Mouse (Mus musculus) neutrophil, adult 5-6 weeks (primary cell): ENCODE data around the gene Bax. TPM values are rescaled to one million over a fixed set of nuclear protein-coding genes. Genes with fewer than 3 reads are reported as not detected.

Experiments used
- ATAC-seq: fragments of 151-379, 151-347 bp; 2 replicates; pipeline ENCODE4 v1.8.0; 2017; ENCODE audit warnings: mild to moderate bottlenecking, moderate TSS enrichment; ENCODE audit not compliant: insufficient number of reproducible peaks, poor library complexity, low FRiP score, severe bottlenecking; ENCODE audit errors: extremely low read depth
- total RNA-seq: library from RNA; stranded (forward); fragments of 200-1000 nt; gene quantifications from 2 replicates; pipeline ENCODE4 v1.2.3, GENCODE M21; 2017

Bax gene
- total RNA-seq, 1 experiment from 2014 or later: 31.1 TPM

- ATAC-seq: peak; percentile 86
These were observed 32.3 kb downstream of the Bax start, which contains the start of gene Gys1 for GRCm38 (mm10) chr7:45434203-45435015. Gene Gys1, plus strand, starts transcription at chr7:45434844.

GRCm38 (mm10) chr7:45433835-45434202, 32.9 kb downstream of the Bax start:
- no peak for ATAC-seq

GRCm38 (mm10) chr7:45426556-45426955, 40.1 kb downstream of the Bax start:
- ATAC-seq: no peak

DNA sequence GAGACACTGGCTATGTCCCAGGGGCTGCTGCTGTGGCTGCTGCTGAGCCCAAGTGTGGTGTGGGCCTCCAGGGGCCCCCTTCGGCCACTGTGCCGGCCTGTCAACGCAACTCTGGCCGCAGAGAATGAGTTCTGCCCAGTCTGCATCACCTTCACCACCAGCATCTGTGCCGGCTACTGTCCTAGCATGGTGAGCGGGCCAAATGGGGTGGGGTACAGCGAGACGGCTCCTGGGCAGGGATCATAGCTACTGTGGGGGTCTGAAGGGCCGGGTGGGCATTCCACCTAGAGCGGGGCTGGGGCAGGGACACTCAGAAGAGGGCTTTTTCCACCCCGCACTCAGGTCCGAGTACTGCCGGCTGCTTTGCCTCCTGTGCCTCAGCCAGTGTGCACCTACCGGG, 45.5 kb downstream of the Bax start:
- no peak for ATAC-seq

DNA sequence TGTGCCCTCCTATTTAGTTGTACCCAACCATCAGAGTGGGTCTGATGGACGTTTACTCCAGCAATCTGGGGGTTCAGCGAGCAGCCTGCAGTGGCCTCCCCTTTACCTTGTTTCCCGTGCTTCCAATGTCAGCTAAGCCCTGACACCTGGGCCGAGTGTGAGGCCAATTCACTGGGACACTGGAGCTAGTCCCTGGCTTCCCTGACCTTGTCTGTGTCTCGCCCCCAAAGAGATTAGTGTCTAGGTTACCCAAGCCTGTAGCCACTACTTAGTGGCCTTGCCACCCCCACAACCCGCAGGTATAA, 46.1 kb downstream of the Bax start, which contains the start of gene Lhb:
Gene Lhb, plus strand, starts transcription at position 206 of the 305 bp plus-strand sequence.
- ATAC-seq: no peak

DNA sequence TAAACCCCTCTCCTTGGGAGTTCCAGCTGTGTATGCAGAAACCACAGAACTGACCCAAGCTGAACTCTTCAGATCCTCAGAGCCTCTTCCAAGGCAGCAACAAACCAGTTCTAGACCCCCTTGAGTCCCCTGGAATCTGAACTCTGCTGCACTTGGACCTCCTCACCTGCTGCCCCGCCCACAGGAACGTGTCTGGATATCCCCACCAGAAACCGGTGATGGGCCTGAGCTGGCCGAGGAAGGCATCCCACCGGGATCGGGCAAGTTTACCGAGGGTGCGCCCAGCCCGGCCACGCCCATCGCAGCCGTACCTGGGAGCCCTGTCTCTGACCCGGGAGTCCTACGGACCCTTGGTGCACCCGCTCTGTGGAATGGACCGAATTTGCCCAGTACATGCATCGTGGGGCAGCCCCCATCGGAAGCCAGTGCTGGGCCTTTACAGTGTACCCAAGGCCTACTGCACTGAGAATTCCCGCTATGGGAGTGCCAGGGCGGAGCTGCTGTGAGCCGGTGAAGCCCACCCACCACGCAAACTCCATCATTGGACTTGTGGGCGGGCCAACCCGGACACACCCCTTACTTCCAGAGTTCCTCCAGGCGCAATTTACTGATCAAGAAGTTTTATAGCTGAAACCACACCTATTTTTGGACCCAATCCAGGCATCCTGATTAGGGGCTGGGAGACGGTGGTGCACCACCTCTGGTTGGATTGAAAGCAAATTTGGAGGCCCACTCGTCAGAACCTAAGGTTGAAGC, 46.7 kb downstream of the Bax start:
- no peak for ATAC-seq

GRCm38 (mm10) chr7:45417962-45418492, 48.7 kb downstream of the Bax start:
- ATAC-seq: no peak

DNA sequence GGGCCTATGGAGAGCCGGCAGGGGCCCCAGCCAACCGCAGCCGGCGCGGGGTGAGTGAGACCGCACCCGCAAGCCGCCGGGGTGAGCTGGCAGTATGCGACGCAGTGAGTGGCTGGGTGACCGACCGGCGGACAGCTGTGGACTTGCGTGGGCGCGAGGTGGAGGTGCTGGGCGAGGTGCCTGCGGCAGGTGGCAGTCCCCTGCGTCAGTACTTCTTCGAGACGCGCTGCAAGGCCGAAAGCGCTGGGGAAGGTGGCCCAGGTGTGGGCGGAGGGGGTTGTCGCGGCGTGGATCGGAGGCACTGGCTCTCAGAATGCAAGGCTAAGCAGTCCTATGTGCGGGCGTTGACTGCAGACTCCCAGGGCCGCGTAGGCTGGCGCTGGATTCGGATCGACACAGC, 51.1 kb downstream of the Bax start:
- ATAC-seq: no peak

DNA sequence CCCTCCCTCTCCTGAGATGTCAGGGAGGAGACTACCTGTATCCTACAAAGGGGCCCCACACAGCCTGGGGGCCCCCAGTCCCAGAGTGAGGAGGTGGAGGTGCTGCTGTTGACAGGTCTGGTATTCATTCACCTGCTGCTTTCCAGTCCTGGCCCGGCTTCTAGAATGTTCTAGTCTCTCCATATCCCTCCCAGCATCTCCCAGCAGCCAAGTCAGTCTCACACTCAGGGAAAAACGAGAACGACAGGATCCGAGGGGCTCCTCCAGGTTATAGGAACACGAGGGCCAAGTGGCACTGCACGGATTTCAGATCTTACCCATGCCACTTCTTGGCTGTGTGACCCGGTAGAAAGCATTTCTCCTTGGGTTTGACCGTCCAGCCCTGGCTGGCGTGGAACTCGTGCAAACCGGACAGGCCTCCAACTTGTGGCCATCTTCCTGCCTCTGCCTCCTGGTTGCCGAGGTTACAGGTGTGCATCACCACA, 51.9 kb downstream of the Bax start:
- no peak for ATAC-seq

GRCm38 (mm10) chr7:45413864-45414739, 52.6 kb downstream of the Bax start:
- ATAC-seq: no peak

DNA sequence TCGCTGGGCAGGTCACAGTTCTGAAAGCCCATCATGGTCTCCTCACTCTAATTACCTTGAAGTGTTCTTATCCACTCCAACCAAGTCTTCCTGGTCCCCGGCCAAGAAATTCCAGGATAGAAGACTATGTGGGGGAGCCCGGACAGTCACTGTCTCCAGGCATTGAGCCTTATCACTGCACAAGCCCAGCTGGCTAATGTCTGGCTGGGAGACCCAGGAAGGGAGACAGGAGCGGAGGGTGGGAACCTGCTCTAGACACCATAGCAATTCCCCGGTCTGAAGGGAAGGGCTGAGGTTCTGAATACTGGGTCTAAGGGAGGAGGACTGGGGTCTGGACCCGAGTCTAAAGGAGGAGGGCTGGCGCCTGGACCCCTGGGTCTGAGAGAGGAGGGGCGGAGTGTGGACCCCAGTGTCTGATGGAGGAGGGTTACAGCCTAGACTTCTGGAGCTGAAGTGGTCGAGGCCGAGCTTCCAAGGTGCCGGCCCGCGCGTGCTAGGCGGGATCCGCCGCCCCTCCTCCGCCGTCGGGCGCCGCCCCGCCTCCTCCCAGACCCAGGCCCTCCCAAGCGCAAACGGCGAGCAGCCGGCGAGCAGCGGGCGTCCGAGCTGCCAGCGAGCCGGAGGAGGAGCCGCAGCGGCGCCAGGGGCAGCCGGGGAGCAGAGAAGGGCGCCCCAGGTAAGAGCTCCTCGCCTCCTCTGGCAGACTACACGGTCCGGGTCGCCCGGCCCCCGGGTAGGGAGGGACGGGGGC, 53.4 kb downstream of the Bax start, which contains the start of gene Ntf5:
Gene Ntf5, plus strand, starts transcription at position 583 of the 751 bp plus-strand sequence.
- ATAC-seq: no peak

GRCm38 (mm10) chr7:45412421-45412820, 54.3 kb downstream of the Bax start:
- no peak for ATAC-seq

Other genes starting within 250 kb of the Bax start
- gene Cd37, start 227.8 kb downstream of the Bax start, total RNA-seq: 602 and 650 TPM in 2 replicates
- 0.12 TPM in 1 of 2 replicates, not detected in the other for gene Slc6a16, start 225.8 kb downstream of the Bax start, total RNA-seq
- not detected in 2 replicates for gene Slc6a21, start 189.4 kb downstream of the Bax start, total RNA-seq
- 2.6 and 5.2 TPM in 2 replicates for gene Trpm4, start 133.1 kb downstream of the Bax start, total RNA-seq
- not detected in 2 replicates for gene Hrc, start 131.6 kb downstream of the Bax start, total RNA-seq
- not detected in 2 replicates for gene Ppfia3, start 99.9 kb downstream of the Bax start, total RNA-seq
- 0.70 TPM in 1 of 2 replicates, not detected in the other for gene Lin7b, start 96.3 kb downstream of the Bax start, total RNA-seq
- gene Snrnp70, start 71.2 kb downstream of the Bax start, total RNA-seq: 502 and 563 TPM in 2 replicates
- not detected in 2 replicates for gene Kcna7, start 61.2 kb downstream of the Bax start, total RNA-seq
- gene Ntf5, start 53.2 kb downstream of the Bax start, total RNA-seq: not detected in 2 replicates
- gene Lhb, start 46.1 kb downstream of the Bax start, total RNA-seq: not detected in 2 replicates
- 9.9 and 14.6 TPM in 2 replicates for gene Gys1, start 32.1 kb downstream of the Bax start, total RNA-seq
- gene Ruvbl2, start 28.8 kb downstream of the Bax start, total RNA-seq: 37.8 and 44.6 TPM in 2 replicates
- 1,339 and 1,541 TPM in 2 replicates for gene Ftl1, start 7.0 kb downstream of the Bax start, total RNA-seq
- not detected in 2 replicates for gene Tulp2, start 15.0 kb upstream of the Bax start, total RNA-seq
- not detected in 2 replicates for gene Gm45808, start 19.9 kb upstream of the Bax start, total RNA-seq
- gene Dhdh, start 21.9 kb upstream of the Bax start, total RNA-seq: 3.1 and 3.7 TPM in 2 replicates
- 90.4 and 101 TPM in 2 replicates for gene Nucb1, start 43.5 kb upstream of the Bax start, total RNA-seq
- 288 and 364 TPM in 2 replicates for gene Ppp1r15a, start 59.4 kb upstream of the Bax start, total RNA-seq
- 1.3 and 1.6 TPM in 2 replicates for gene Plekha4, start 59.4 kb upstream of the Bax start, total RNA-seq
- 0.37 TPM in 1 of 2 replicates, not detected in the other for gene Hsd17b14, start 88.0 kb upstream of the Bax start, total RNA-seq
- gene Bcat2, start 103.3 kb upstream of the Bax start, total RNA-seq: 14.9 and 17.3 TPM in 2 replicates
- gene Fgf21, start 148.6 kb upstream of the Bax start, total RNA-seq: not detected in 2 replicates
- gene Fut1, start 150.4 kb upstream of the Bax start, total RNA-seq: not detected in 2 replicates
- not detected in 2 replicates for gene Izumo1, start 154.9 kb upstream of the Bax start, total RNA-seq
- 2.4 and 2.8 TPM in 2 replicates for gene Rasip1, start 160.6 kb upstream of the Bax start, total RNA-seq
- gene Mamstr, start 173.1 kb upstream of the Bax start, total RNA-seq: 1.0 TPM in 1 of 2 replicates, not detected in the other
- gene Fut2, start 199.5 kb upstream of the Bax start, total RNA-seq: 0.25 and 0.35 TPM in 2 replicates
- gene Ntn5, start 217.1 kb upstream of the Bax start, total RNA-seq: not detected in 2 replicates
- 0.23 TPM in 1 of 2 replicates, not detected in the other for gene Sec1, start 227.5 kb upstream of the Bax start, total RNA-seq
- not detected in 2 replicates for gene Car11, start 232.9 kb upstream of the Bax start, total RNA-seq
- 12.1 and 18.4 TPM in 2 replicates for gene Dbp, start 238.2 kb upstream of the Bax start, total RNA-seq
- 797 and 936 TPM in 2 replicates for gene Rpl18, start 248.6 kb upstream of the Bax start, total RNA-seq